Mouse (Mus musculus) forebrain, embryonic 12.5 days (tissue): ENCODE measurements around the gene Ramp3. TPM values are rescaled to one million over a fixed set of nuclear protein-coding genes. Genes with fewer than 3 reads are reported as not detected.

Source experiments
- ATAC-seq: fragments of 200-750 bp; cut with Nextera tagmentation; 2 replicates; pipeline ENCODE4 v1.8.0; 2017; ENCODE audit warnings: moderate TSS enrichment; ENCODE audit not compliant: low FRiP score
- H3K27ac ChIP-seq: fragments of 300-500 bp; sonication (generic); 2 replicates; pipeline ENCODE4 v1.5.1; 2016; ENCODE audit warnings: mild to moderate bottlenecking
- H3K27me3 ChIP-seq: fragments of 300-500 bp; sonication (generic); 2 replicates; pipeline ENCODE4 v1.6.1; 2016; ENCODE audit warnings: mild to moderate bottlenecking
- H3K36me3 ChIP-seq: fragments of 300-500 bp; sonication (generic); replicated peaks from 2 replicates; pipeline ENCODE4 v1.6.1; 2016; ENCODE audit warnings: mild to moderate bottlenecking
- H3K4me1 ChIP-seq: fragments of 300-500 bp; sonication (generic); 2 replicates; pipeline ENCODE4 v1.6.1; 2016
- H3K4me2 ChIP-seq: fragments of 300-500 bp; sonication (generic); 2 replicates; pipeline ENCODE4 v1.6.1; 2016; ENCODE audit warnings: mild to moderate bottlenecking, moderate library complexity
- H3K4me3 ChIP-seq: fragments of 300-500 bp; sonication (generic); replicated peaks from 2 replicates; pipeline ENCODE4 v1.5.1; 2016; ENCODE audit warnings: mild to moderate bottlenecking
- H3K9ac ChIP-seq: fragments of 300-500 bp; sonication (generic); 2 replicates; pipeline ENCODE4 v1.6.1; 2016; ENCODE audit warnings: mild to moderate bottlenecking
- H3K9me3 ChIP-seq: fragments of 300-500 bp; sonication (generic); 2 replicates; pipeline ENCODE4 v1.6.1; 2016
- WGBS: fragments of 180-500 bp; shearing (Covaris S2); methylation state at CpG from one replicate; pipeline ENCODE4 v1.1.7; 2016; 5-methylcytosine and 5-hydroxymethylcytosine counted together
- polyA plus RNA-seq: library from polyadenylated mRNA; unstranded; fragments of >200 nt; fragmentation: Nextera tagmentation; extraction: Ambion mirVana; gene quantifications from 2 replicates; pipeline ENCODE4 v1.2.1, GENCODE M21; 2016

The Ramp3 gene
- 2.5 and 3.1 TPM in 2 replicates for polyA plus RNA-seq

DNA sequence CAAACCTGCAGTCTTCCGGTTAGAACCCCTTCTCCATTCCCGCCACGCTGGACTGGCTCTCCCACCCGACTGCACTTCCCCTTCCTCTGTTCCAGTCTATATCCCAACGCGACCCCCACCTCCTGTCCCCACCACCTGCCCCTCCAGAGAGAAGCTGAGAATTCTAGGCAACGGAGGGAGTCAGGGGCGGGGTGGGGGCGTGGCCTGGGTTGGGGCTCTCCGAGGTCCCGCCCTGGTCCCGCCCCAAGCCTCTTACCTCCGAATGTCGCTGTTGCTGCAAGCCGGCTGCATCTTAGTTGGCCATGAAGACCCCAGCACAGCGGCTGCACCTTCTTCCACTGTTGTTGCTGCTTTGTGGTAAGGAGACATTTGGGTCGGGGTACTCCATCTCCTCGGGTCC lies at the start of gene Ramp3:
Gene Ramp3 (plus strand): TSS at position 251 of the 400 bp plus-strand sequence.
- Histone ChIP-seq H3K27ac (no peak within 1 kb of the TSS), H3K27me3 (peaks cover 23% of the 10 kb centered on the region), H3K36me3 (no peaks in the 10 kb centered on the region), H3K9me3 (no peaks in the 10 kb centered on the region), H3K9ac (peak within 1 kb of the TSS; percentile 42), H3K4me2 (peak within 1 kb of the TSS; percentile 78), H3K4me3 (peak within 1 kb of the TSS; percentile 43), H3K4me1 (peaks cover 9% of the 10 kb centered on the region)
- 0% methylated on average over 18 of the region's 18 CpGs for WGBS
- ATAC-seq = peak; percentile 84

DNA sequence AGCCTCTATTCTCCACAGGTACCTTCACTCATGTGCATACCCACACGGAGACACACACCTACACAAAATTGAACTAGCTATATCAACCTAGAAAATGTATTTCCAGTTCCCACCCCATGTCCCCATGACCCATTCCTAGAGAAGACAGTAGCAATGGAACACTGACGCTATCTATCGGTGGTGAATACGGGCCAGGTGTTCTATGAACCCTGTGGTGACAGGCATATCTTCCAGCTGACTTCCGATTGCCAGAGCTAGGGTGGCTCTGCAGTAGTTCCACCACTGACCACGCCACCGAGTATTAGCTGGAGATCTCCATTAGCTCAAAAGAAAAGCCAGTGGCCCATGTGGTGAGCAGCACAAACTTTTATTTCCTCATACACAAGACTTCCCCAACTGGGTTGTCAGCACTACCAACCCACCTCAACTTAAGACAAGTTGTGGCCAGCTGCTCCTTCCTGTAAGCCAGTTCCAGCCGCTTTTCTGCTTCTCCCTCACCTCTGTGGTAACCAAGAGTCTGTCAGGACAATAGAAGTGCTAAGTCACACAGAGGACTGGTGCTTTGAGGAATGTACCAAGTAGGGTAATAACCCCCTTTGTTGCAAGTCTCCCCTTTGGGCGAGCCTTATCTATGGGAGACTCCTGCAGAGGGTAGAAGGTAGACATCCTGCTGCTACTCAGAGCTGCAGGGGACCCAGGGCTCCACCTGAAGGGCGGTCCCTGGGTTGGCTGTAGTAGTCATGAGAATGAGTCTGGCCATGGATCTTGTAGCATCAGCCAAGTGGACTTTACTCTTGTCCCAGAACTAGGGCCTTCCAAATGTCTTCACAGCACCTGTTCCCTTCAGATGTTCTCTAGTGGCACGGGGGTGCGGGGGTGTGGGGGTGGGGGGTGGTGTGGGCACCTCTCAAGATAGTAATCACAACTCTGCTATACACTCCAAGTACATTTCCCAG lies 42.8 kb upstream of the Ramp3 start:
- H3K27ac ChIP-seq = no peak overlapping the region
- H3K9me3 ChIP-seq = no peaks in the 10 kb centered on the region
- no peak for ATAC-seq
- H3K4me1 ChIP-seq = no peaks in the 10 kb centered on the region
- H3K27me3 ChIP-seq = no peaks in the 10 kb centered on the region
- peaks cover 94% of the 10 kb centered on the region for H3K36me3 ChIP-seq
- 92% methylated on average over 12 of the region's 12 CpGs for WGBS
- H3K9ac ChIP-seq = no peak overlapping the region
- no peak overlapping the region for H3K4me2 ChIP-seq
- H3K4me3 ChIP-seq = no peak overlapping the region

DNA sequence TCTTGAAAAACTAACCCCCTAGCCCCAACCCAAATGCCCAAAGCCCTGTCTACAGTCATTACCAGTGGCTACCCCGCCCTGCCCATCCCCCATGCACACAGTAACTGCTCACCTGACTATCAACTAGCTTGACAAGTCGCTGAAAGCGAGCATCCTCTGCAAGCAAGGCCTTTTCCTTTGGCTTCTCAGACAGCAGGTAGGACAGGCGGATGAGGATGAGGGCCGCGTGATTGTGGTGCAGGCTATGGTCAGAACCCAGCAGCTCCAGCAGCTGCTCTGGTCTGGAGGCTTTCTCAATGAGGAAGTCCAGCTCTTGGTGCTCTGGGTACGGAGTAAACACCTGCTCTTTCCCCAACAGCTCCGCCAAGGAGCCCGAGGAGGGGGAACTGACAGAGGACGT lies 34.6 kb upstream of the Ramp3 start:
- no peak overlapping the region for H3K27ac ChIP-seq
- WGBS = 88% methylated on average over 10 of the region's 10 CpGs
- H3K9ac ChIP-seq = peak overlapping the region; percentile 29; the same call in 1 of the 2 replicates
- H3K36me3 ChIP-seq = peaks cover 59% of the 10 kb centered on the region
- peaks cover 30% of the 10 kb centered on the region for H3K4me1 ChIP-seq
- H3K9me3 ChIP-seq = no peaks in the 10 kb centered on the region
- H3K4me3 ChIP-seq = no peak overlapping the region; the same call in 1 of the 2 replicates
- H3K27me3 ChIP-seq = no peaks in the 10 kb centered on the region
- no peak for ATAC-seq
- no peak overlapping the region for H3K4me2 ChIP-seq

DNA sequence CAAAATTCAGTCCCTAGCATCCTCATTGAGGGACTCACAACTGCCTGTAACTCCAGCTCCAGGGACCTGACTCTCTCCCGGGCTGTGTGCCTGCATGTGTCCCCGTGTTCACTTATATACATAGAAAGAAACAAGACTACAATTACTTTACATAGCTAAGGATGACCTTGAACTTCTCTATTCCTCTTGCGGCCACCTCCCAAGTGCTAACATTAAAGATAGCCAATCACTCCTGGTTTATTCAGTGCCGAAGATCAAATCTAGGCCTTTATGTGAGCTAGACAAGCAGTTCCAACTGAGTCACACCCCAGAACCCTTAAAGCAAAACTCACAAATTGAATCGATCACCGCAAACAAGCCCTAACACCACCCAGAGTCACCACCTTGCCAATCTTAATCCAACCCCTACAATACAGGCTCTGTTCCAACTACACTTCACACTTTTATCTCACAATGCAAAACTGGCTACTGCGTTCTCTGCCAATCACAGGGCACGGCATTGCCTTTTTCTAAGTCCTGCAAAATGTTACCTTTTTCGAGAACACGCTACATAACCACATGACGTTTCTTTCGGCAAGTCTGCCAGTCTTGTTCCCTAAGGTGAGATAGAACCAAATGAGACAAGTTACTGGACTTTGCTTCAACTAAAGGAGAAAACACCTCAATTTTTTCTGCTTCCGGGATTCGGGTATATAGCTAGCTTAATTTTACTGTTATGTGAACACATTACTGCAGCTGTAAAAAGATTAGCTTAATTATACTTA lies 33.5 kb upstream of the Ramp3 start:
- peaks cover 30% of the 10 kb centered on the region for H3K4me1 ChIP-seq
- peak overlapping the region; percentile 72 for H3K9ac ChIP-seq
- peak overlapping the region; percentile 79 for H3K4me3 ChIP-seq
- H3K27ac ChIP-seq = no peak overlapping the region
- 75% methylated on average over 14 of the region's 14 CpGs for WGBS
- H3K27me3 ChIP-seq = no peaks in the 10 kb centered on the region
- H3K9me3 ChIP-seq = no peaks in the 10 kb centered on the region
- peak overlapping the region; percentile 53 for H3K4me2 ChIP-seq
- H3K36me3 ChIP-seq = peaks cover 48% of the 10 kb centered on the region
- no peak for ATAC-seq

DNA sequence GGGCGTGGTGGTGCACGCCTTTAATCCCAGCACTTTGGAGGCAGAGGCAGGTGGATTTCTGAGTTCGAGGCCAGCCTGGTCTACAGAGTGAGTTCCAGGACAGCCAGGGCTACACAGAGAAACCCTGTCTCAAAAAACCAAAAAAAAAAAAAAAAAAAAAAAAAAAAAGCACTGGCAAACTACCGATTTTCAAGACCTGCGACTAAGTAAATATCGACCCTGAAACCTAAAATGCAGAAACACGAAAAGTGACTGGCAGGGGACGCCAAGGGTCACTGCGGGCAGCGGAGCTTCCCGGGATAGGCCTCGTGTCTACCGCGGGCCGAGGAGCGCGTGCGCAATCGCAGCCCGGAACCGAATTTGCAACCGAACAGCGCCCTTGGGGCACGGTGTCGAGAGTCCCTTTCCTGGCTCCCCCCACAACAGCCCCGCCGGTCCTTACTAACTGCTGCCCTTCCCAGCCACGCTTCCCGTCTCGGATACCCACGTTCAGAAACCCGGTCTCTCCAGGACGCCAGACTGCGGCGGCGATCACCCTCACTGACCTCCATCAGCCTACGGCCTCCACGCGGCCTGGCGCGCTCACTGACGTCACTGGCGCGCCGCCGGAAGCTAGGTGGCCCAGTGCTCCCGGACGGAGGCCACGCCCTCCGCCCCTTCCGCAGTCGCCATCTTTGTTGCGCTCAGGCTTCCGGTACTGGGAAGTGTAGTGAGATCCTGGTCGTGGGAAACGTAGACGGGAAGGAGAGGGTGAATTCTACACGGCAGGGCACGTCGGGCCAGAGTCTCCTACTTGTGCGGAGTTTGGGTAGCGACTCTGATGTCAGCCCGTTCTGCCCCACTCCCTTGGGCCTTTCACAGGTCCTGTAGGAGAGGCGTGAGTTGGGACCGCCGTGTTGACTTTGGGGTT lies 32.6 kb upstream of the Ramp3 start, which contains the start of gene Tbrg4:
Gene Tbrg4 (minus strand): TSS at position 590 of the 910 bp plus-strand sequence.
- peak within 1 kb of the TSS; percentile 79 for H3K4me3 ChIP-seq
- ATAC-seq = peak; percentile 96
- peak within 1 kb of the TSS; percentile 78 for H3K4me2 ChIP-seq
- H3K4me1 ChIP-seq = peaks cover 30% of the 10 kb centered on the region
- H3K27me3 ChIP-seq = no peaks in the 10 kb centered on the region
- H3K9me3 ChIP-seq = no peaks in the 10 kb centered on the region
- H3K36me3 ChIP-seq = peaks cover 38% of the 10 kb centered on the region
- peak within 1 kb of the TSS; percentile 72 for H3K9ac ChIP-seq
- WGBS = under 1% methylated on average over 66 of the region's 66 CpGs
- H3K27ac ChIP-seq = peak within 1 kb of the TSS; percentile 87

DNA sequence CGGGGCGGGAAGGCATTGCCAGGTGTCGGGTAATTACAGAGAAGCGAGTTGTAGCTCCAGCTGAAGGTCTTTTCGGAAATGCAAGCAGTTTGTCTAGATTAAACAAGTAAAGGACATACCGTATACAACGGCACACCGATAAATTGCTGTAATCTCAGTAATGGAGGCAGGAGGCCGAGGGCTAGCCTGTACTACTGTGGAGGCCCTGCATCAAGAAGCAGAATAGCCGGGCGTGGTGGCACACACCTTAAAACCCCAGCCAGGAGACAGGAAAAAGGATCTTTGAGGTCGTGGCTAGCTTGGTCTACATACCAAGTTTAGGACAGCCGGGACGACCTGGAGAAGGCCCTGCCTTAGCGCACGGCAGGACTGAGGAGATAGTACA lies 31.9 kb upstream of the Ramp3 start:
- Histone ChIP-seq H3K27me3 (no peaks in the 10 kb centered on the region), H3K36me3 (peaks cover 32% of the 10 kb centered on the region), H3K4me2 (peak overlapping the region; percentile 78), H3K4me3 (peak overlapping the region; percentile 79), H3K4me1 (peaks cover 30% of the 10 kb centered on the region), H3K9me3 (no peaks in the 10 kb centered on the region), H3K9ac (peak overlapping the region; percentile 72), H3K27ac (peak overlapping the region; percentile 87)
- 16% methylated on average over 16 of the region's 16 CpGs for WGBS
- peak; percentile 1; the same call in 1 of the 2 replicates for ATAC-seq

DNA sequence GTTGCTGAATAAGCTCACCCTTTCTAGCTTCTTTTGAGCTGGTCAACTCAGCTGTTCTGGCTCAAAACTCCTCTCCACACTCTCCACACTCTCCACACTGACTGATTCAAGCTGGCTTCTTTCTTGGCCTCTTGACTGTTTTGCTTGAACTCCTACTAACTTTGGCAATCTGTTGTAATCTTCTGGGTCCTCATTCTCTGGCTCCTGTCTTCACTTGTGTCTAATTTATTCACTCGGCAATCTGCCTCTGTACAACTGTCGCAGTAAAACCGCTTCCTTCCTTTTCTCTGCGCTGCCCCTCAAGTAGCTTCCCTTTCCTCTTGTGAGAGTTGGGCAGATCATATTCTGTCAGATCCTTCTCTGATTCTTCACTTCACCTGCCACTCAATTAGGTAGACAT lies 30.6 kb upstream of the Ramp3 start:
- Histone ChIP-seq H3K4me3 (no peak overlapping the region), H3K9me3 (no peaks in the 10 kb centered on the region), H3K4me2 (no peak overlapping the region), H3K36me3 (peaks cover 18% of the 10 kb centered on the region), H3K27ac (no peak overlapping the region), H3K27me3 (no peaks in the 10 kb centered on the region), H3K4me1 (peaks cover 30% of the 10 kb centered on the region), H3K9ac (no peak overlapping the region)
- 94% methylated on average over 4 of the region's 4 CpGs for WGBS
- no peak for ATAC-seq

DNA sequence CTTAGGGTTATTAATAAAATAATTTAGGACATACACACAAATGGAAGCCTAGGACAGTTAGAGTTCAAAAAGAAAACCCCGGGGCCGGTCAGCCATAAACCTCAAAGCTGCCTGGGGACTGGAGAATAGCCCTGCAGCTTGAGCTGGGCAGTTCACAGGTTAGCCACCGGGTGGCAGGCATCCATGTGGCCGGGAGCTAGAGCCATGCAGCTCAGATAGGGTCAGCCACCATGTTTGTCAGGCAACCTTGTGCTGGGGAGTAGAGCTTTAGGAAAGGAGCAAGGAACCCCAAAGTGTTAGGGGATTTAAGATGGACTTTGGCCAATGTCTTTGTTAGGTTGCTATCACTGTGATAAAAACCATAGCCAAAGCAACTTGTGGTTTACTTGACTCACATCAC lies 29.8 kb upstream of the Ramp3 start:
- WGBS = 20% methylated on average over 4 of the region's 4 CpGs
- Histone ChIP-seq H3K4me1 (peaks cover 24% of the 10 kb centered on the region), H3K9me3 (no peaks in the 10 kb centered on the region), H3K27me3 (no peaks in the 10 kb centered on the region), H3K4me2 (no peak overlapping the region), H3K9ac (no peak overlapping the region), H3K4me3 (no peak overlapping the region), H3K36me3 (peaks cover 10% of the 10 kb centered on the region), H3K27ac (no peak overlapping the region)
- no peak for ATAC-seq

DNA sequence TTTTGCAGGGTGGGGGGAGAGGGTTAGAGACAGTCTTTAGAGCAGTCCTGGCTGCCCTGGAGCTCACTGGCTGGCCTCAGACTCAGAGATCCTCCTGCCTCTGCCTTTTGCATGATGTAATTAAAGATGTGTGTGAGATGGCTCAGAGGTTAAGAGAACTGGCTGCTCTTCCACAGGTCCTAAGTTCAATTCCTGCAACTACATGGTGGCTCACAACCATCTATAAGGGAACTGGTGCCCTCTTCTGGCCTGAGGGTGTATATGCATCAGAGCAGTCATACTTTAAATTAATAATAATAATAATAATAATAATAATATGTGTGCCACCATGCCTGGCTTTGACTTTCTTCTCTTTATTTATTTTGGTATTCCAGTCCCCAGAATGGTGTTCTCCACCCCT lies 28.7 kb upstream of the Ramp3 start:
- H3K4me1 ChIP-seq = peaks cover 13% of the 10 kb centered on the region
- no peaks in the 10 kb centered on the region for H3K27me3 ChIP-seq
- no peak overlapping the region for H3K27ac ChIP-seq
- H3K4me2 ChIP-seq = no peak overlapping the region
- no peak overlapping the region for H3K4me3 ChIP-seq
- no peak overlapping the region for H3K9ac ChIP-seq
- ATAC-seq = no peak
- H3K9me3 ChIP-seq = no peaks in the 10 kb centered on the region
- no peaks in the 10 kb centered on the region for H3K36me3 ChIP-seq

DNA sequence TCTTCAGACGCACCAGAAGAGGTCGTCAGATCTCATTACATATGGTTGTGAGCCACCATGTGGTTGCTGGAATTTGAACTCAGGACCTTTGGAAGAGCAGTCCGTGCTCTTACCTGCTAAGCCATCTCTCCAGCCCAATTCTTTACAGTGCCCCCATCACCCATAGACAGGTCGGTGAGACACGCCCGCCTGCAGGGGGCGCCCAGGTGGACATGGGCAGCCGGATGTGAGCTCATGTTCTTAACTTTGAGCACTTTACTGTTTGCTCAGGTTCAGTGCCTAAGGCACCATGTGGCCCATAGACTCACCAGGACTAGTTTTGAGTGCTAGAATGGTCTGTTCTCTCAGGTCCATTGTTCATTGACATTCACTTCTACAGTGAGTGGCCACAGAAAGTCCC lies 22.2 kb upstream of the Ramp3 start:
- no peak overlapping the region for H3K9ac ChIP-seq
- WGBS = 77% methylated on average over 8 of the region's 8 CpGs
- H3K4me1 ChIP-seq = no peaks in the 10 kb centered on the region
- H3K4me2 ChIP-seq = no peak overlapping the region
- no peak for ATAC-seq
- H3K9me3 ChIP-seq = no peaks in the 10 kb centered on the region
- no peaks in the 10 kb centered on the region for H3K27me3 ChIP-seq
- no peak overlapping the region for H3K4me3 ChIP-seq
- no peaks in the 10 kb centered on the region for H3K36me3 ChIP-seq
- H3K27ac ChIP-seq = no peak overlapping the region

DNA sequence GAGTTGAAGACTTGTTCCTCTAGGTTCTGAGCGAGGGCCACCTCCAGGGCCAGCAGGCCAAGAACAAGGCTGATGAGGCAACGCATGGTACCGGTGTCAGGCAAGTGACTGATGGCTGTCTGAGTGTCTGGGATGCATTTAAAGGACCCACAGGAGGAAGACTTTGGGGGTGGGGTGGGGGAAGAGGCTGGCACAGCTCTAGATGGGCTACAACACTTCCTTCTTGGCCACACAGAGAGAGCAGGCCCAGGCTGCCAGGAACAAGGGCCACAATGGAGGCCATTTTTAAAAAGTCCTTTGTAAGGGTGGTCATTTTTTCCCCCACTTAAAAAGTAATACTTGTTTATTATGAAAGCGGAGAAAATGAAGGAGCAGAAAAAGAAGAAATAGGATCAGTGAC lies 19.8 kb upstream of the Ramp3 start, which contains the start of gene Wap:
Gene Wap (minus strand): TSS at position 101 of the 400 bp plus-strand sequence.
- H3K4me3 ChIP-seq = no peak within 1 kb of the TSS
- H3K27ac ChIP-seq = no peak within 1 kb of the TSS
- no peaks in the 10 kb centered on the region for H3K36me3 ChIP-seq
- H3K9me3 ChIP-seq = no peaks in the 10 kb centered on the region
- H3K4me1 ChIP-seq = no peaks in the 10 kb centered on the region
- H3K27me3 ChIP-seq = no peaks in the 10 kb centered on the region
- no peak within 1 kb of the TSS for H3K9ac ChIP-seq
- 93% methylated on average over 4 of the region's 4 CpGs for WGBS
- no peak for ATAC-seq
- no peak within 1 kb of the TSS for H3K4me2 ChIP-seq
